Mouse (Mus musculus): ENCODE results near the gene Gm28363.
"Not testable (repeated sequence)": the region's sequence is repeated elsewhere in the genome, so short reads cannot be mapped to it uniquely, and the experiment has no call there.

Gene Gm28363

DNA sequence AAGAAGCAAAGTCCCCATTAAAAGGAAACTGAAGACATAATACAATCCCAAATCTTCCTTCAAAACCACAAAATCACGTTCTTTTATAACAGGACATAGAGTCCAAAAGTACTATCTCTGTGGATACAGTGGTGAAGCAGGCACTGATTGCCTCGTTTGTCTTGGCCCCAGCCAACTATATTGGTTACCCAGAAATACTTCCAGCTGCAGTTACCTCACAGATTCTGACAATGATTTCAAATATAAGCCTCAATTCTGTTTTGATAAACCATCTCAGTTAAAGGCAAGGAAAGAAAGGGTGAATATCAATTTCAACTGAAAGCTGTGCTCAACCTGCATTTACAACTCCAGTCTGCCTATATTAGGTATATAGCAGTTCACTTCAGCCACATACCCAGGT, at the start of gene Gm28363:
Gene Gm28363 (plus strand): TSS at position 301 of the 400 bp plus-strand sequence.
- DNase-seq (ENCODE audit: low spot score in 2 of 2) = not testable (repeated sequence)

DNA sequence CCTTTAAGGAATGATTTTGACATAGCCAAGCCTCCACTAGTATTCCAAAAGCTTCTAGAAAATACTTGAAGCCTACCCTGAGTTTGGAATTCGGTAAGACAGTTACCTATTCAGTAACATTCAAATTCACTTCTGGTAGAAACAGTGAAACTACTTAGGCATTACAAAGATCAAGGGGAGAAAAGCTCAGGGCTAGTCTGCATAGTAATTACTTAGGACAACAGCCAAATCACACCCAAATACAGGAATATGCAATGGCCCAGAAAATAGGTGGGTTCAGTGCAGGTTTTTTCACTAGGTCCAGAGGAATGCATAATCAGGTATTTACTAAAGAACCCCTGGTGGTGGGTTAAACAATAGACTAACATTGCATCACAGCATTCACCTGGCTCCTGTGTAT, 46.7 kb upstream of the Gm28363 start:
- not testable (repeated sequence) for DNase-seq (ENCODE audit: low spot score in 2 of 2)

All from spleen, postnatal 36 days (tissue).